Mouse (Mus musculus) lung, postnatal 0 days (tissue): ENCODE measurements at regions not wholly inside any gene's neighbourhood (a gene's known extent, or its start where the extent isn't known, plus 50 kb on each side); places are given as distances from the start of the nearest gene placed in this dataset.

ENCODE experiments used
- ATAC-seq: fragments of 200-750 bp; cut with Nextera tagmentation; 2 replicates; pipeline ENCODE4 v1.8.0; 2017; ENCODE audit warnings: moderate library complexity
- DNase-seq: peaks from one replicate; pipeline ENCODE4 v3.0.0-alpha.2; 2016; ENCODE audit warnings: low spot score
- H3K27ac ChIP-seq: fragments of 300-500 bp; sonication (generic); 2 replicates; pipeline ENCODE4 v1.5.1; 2014; ENCODE audit warnings: antibody characterized with exemption, mild to moderate bottlenecking, low read length, mixed read lengths
- H3K27me3 ChIP-seq: fragments of 300-500 bp; sonication (generic); replicated peaks from 2 replicates; pipeline ENCODE4 v1.6.1; 2014; ENCODE audit warnings: low read length, mixed read lengths; ENCODE audit not compliant: insufficient read depth
- H3K36me3 ChIP-seq: fragments of 300-500 bp; sonication (generic); 2 replicates; pipeline ENCODE4 v1.6.1; 2014; ENCODE audit warnings: low read length, mixed read lengths; ENCODE audit not compliant: insufficient read depth
- H3K4me1 ChIP-seq: fragments of 300-500 bp; sonication (generic); 2 replicates; pipeline ENCODE4 v1.6.1; 2014; ENCODE audit warnings: antibody characterized with exemption, low read depth, low read length, mixed read lengths; ENCODE audit not compliant: insufficient read depth
- H3K4me2 ChIP-seq: fragments of 300-500 bp; sonication (generic); replicated peaks from 2 replicates; pipeline ENCODE4 v1.6.1; 2014; ENCODE audit warnings: low read depth, mild to moderate bottlenecking, low read length, moderate library complexity, mixed read lengths
- H3K4me3 ChIP-seq: fragments of 300-500 bp; sonication (generic); 2 replicates; pipeline ENCODE4 v1.5.1; 2014; ENCODE audit warnings: low read depth, low read length
- H3K9ac ChIP-seq: fragments of 300-500 bp; sonication (generic); replicated peaks from 2 replicates; pipeline ENCODE4 v1.6.1; 2014; ENCODE audit warnings: low read depth, mild to moderate bottlenecking
- H3K9me3 ChIP-seq: fragments of 300-500 bp; sonication (generic); 2 replicates; pipeline ENCODE4 v1.6.1; 2016; ENCODE audit warnings: low read length, mixed read lengths
- CTCF ChIP-seq: IDR thresholded peaks from 2 replicates; pipeline ENCODE4 v1.5.1; 2016; ENCODE audit warnings: antibody characterized with exemption, mild to moderate bottlenecking
- EP300 ChIP-seq: IDR thresholded peaks from 2 replicates; pipeline ENCODE4 v1.6.1; 2016; ENCODE audit warnings: antibody characterized with exemption, mild to moderate bottlenecking, control low read depth
- WGBS: fragments of 180-500 bp; shearing (Covaris S2); extraction: QIAGEN DNeasy Blood & Tissue Kit; methylation state at CpG from one replicate; pipeline ENCODE4 v1.1.7; 2014; 5-methylcytosine and 5-hydroxymethylcytosine counted together

- Histone ChIP-seq H3K4me1 (no peaks in the 10 kb centered on the region), H3K27ac (no peak overlapping the region), H3K27me3 (no peaks in the 10 kb centered on the region), H3K9me3 (no peaks in the 10 kb centered on the region), H3K36me3 (no peaks in the 10 kb centered on the region), H3K9ac (no peak overlapping the region), H3K4me3 (no peak overlapping the region), H3K4me2 (no peak overlapping the region)
- DNase-seq (peak; percentile 17), ATAC-seq (no peak)
- no peak for TF ChIP-seq CTCF
- TF ChIP-seq EP300: no peak
- WGBS: 58% methylated on average over 7 of the region's 7 CpGs
Measured at GRCm38 (mm10) chr13:11432465-11433339, 674.0 kb downstream of the Ryr2 start.

GRCm38 (mm10) chr13:11426820-11427219 is 679.9 kb downstream of the Ryr2 start:
- Histone ChIP-seq H3K36me3 (no peaks in the 10 kb centered on the region), H3K4me2 (no peak overlapping the region), H3K9ac (no peak overlapping the region), H3K9me3 (no peaks in the 10 kb centered on the region), H3K27ac (no peak overlapping the region), H3K4me3 (no peak overlapping the region), H3K4me1 (no peaks in the 10 kb centered on the region), H3K27me3 (no peaks in the 10 kb centered on the region)
- no peak for ATAC-seq
- TF ChIP-seq EP300 (no peak), CTCF (no peak)
- DNase-seq: no peak

GRCm38 (mm10) chr13:11392027-11392426 is 714.7 kb downstream of the Ryr2 start:
- no peak for DNase-seq
- no peak overlapping the region for H3K4me3 ChIP-seq
- WGBS: 68% methylated on average over 2 of the region's 2 CpGs

DNA sequence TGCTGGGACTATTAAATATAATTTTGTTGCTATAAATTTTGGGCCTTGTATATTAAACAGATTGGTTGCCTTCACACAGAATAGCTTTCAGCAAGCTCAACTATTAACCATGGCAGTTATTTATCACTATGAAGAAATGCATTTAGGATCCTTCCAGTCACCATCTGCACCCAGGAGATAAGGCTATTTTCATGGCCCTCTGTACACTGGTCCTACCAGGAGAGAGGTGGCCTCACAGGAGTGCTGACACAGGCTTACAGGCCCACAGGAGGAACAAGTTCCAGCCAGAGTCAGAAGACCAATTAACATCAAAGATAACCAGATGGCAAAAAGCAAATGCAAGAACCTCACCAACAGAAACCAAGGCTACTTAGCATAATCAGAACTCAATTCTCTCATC is 731.3 kb downstream of the Ryr2 start:
- Histone ChIP-seq H3K4me1 (no peaks in the 10 kb centered on the region), H3K9ac (no peak overlapping the region), H3K4me3 (no peak overlapping the region), H3K9me3 (no peaks in the 10 kb centered on the region), H3K27ac (no peak overlapping the region), H3K36me3 (no peaks in the 10 kb centered on the region), H3K4me2 (no peak overlapping the region), H3K27me3 (no peaks in the 10 kb centered on the region)
- ATAC-seq: no peak
- DNase-seq: no peak
- no peak for TF ChIP-seq CTCF
- TF ChIP-seq EP300: no peak

More at GRCm38 (mm10) chr13:11392027-11392426, 714.7 kb downstream of the Ryr2 start:
- ATAC-seq: no peak
- Histone ChIP-seq H3K4me2 (no peak overlapping the region), H3K4me1 (no peaks in the 10 kb centered on the region), H3K9me3 (no peaks in the 10 kb centered on the region), H3K27ac (no peak overlapping the region), H3K36me3 (no peaks in the 10 kb centered on the region), H3K27me3 (no peaks in the 10 kb centered on the region), H3K9ac (no peak overlapping the region)
- no peak for TF ChIP-seq EP300

- DNase-seq (no peak), ATAC-seq (no peak)
- H3K4me2 ChIP-seq: no peak overlapping the region
- no peak overlapping the region for H3K9ac ChIP-seq
- H3K4me1 ChIP-seq: no peaks in the 10 kb centered on the region
- H3K9me3 ChIP-seq: no peaks in the 10 kb centered on the region
- no peaks in the 10 kb centered on the region for H3K27me3 ChIP-seq
- WGBS: 35% methylated on average over 1 of the region's 1 CpGs
- TF ChIP-seq EP300 (no peak), CTCF (no peak)
- no peak overlapping the region for H3K4me3 ChIP-seq
- no peaks in the 10 kb centered on the region for H3K36me3 ChIP-seq
- H3K27ac ChIP-seq: no peak overlapping the region
Measured at GRCm38 (mm10) chr13:11369456-11369855, 737.3 kb downstream of the Ryr2 start.

DNA sequence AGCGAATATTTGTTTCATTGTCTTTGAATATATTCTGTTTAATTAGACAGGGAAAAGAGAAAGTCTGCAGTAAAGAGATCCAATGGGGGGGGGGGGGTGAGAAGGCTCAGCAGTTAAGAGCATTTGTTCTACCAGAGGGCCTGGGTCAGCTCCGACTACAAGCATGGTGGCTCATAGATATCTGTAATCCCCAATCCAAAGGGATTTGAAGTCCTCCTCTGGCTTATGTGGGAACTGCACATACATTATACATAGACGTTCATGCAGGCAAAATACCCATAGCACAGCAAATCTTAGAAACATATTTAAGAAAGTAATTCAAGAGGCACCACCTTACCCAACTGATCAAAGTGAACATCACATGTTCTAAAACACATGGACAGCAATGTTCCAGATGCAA is 743.9 kb downstream of the Ryr2 start:
- 65% methylated on average over 3 of the region's 3 CpGs for WGBS
- no peak for TF ChIP-seq EP300
- no peak for TF ChIP-seq CTCF
- no peak overlapping the region for H3K4me2 ChIP-seq
- no peaks in the 10 kb centered on the region for H3K4me1 ChIP-seq
- H3K9me3 ChIP-seq: no peaks in the 10 kb centered on the region
- H3K27ac ChIP-seq: no peak overlapping the region
- H3K4me3 ChIP-seq: no peak overlapping the region
- H3K27me3 ChIP-seq: no peaks in the 10 kb centered on the region
- ATAC-seq (no peak), DNase-seq (no peak)
- H3K36me3 ChIP-seq: no peaks in the 10 kb centered on the region
- H3K9ac ChIP-seq: no peak overlapping the region
